Mouse (Mus musculus) Muller cell, postnatal 12 days (primary cell): ENCODE results near the gene Hps4.
A peak's percentile ranks its signal among the peaks of the same experiment; 100 is the strongest.

Source experiments
- DNase-seq: peaks from one replicate; pipeline ENCODE4 v3.0.0-alpha.2; 2015; ENCODE audit errors: inconsistent ontology term

Gene Hps4

GRCm38 (mm10) chr5:112323246-112323645 is 19.6 kb upstream of the Hps4 start:
- DNase-seq = no peak

- DNase-seq = peak; percentile 75
Measured at GRCm38 (mm10) chr5:112324637-112325545, 18.0 kb upstream of the Hps4 start.

DNA sequence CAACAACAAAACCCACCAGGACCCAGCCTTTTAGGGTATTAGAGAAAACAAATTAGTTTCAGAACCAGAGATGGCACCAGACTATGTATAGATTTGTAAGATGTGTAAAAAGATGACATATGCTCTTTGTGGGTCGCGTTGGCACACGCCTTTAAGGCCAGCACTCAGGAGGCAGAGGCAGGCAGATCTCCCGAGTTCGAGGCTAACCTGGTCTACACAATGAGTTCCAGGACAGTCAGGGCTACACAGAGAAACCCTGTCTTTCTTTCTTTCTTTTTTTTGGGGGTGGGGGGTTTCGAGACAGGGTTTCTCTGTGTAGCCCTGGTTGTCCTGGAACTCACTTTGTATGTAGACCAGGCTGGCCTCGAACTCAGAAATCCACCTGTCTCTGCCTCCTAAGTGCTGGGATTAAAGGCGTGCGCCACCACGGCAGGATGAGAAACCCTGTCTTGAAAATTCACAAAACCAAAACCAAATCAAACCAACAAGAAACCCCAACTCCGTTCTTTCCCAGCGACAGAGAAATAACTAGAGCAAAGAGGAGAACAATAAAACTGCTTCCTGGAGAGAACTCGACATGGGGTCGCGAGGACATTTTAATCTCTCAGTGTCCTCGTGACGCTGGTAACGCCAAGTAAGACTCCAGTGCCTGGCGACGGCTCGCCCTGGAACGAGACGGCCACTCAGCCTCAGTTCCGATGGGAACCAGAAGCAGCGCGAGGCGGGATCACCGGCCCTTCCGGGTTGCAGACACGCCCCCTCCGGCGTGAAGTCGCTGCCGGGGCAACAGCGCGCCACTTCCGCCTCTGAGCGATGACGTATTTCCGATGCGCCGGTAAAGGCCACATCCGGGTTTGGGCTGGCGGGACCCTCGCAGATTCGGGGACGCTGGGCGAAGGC is 17.1 kb upstream of the Hps4 start, which contains the start of gene Tfip11:
Gene Tfip11, plus strand, starts transcription at position 813 of the 900 bp plus-strand sequence.
- peak; percentile 95 for DNase-seq

GRCm38 (mm10) chr5:112326446-112327009 is 16.4 kb upstream of the Hps4 start:
- DNase-seq = no peak

GRCm38 (mm10) chr5:112327854-112328253 is 15.0 kb upstream of the Hps4 start:
- DNase-seq = no peak

GRCm38 (mm10) chr5:112329805-112330564 is 12.9 kb upstream of the Hps4 start:
- no peak for DNase-seq

DNA sequence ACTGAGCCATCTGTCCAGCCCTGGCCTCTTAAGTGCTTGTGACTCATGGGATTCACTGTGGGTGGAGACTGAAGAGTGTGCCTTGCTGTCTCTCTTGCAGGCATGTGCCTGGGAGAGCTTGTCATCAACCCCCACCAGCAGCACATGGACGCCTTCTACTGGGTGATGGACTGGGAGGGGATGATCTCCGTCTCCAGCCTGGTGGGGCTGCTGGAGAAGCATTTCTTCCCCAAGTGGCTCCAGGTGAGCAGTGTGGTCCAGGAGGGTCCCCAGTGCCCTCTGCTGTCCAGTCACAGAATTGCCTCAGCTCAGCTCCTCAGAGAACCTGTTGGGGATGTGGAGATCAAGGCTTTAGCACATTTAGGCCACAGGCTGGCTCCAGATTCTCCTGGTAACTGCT is 7.4 kb upstream of the Hps4 start:
- DNase-seq = peak; percentile 47

GRCm38 (mm10) chr5:112337004-112337403 is 5.9 kb upstream of the Hps4 start:
- no peak for DNase-seq

- no peak for DNase-seq
Measured at GRCm38 (mm10) chr5:112339215-112339614, 3.7 kb upstream of the Hps4 start.

- peak; percentile 66 for DNase-seq
Measured at GRCm38 (mm10) chr5:112343205-112343595, 317 bp downstream of the Hps4 start.

GRCm38 (mm10) chr5:112344092-112344960 is 1.4 kb downstream of the Hps4 start:
- DNase-seq = no peak

GRCm38 (mm10) chr5:112346211-112346965 is 3.5 kb downstream of the Hps4 start:
- DNase-seq = no peak

DNA sequence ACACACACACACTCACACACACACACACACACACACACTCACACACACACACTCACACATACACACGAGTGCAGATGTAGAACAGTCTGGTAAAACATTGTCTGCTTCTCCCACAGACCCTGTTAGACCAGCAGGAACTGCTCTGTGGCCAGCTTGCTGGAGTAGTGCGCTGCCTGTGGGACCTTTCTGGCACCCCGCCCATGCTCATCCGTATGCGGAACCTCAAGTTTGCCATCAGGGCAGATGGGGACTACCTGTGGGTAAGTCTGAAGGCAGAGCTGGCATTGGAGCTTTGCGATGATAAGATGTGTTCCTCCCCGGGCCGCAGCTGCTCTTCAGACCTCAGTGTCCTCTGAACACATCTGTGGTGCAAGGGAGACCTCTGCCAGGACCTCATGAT is 6.3 kb downstream of the Hps4 start:
- no peak for DNase-seq

GRCm38 (mm10) chr5:112355493-112355892 is 12.6 kb downstream of the Hps4 start:
- no peak for DNase-seq

GRCm38 (mm10) chr5:112355910-112356309 is 13.0 kb downstream of the Hps4 start, which contains the start of gene Gm6583:
Gm6583 (minus strand) TSS chr5:112356033.
- DNase-seq = no peak

DNA sequence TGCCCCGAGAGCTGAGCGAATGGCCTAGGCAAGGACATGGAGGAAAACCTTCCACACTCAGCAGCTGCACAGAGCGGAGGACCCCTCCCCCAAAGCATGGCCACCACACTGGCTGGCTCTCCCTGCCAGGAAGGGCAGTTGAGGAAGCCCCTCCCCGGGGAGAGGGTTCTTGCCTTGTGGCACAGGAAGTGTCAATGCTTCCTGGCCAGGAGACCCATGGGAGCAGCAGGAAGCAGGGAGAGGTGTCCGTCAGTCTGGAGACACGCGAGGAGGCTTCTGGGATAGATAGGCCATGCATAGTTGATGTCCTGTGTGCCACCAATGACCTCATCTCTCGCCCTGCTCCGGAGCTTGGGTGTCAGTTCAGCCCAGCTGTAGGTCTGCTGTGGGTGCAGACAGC is 13.4 kb downstream of the Hps4 start:
- DNase-seq = no peak

DNA sequence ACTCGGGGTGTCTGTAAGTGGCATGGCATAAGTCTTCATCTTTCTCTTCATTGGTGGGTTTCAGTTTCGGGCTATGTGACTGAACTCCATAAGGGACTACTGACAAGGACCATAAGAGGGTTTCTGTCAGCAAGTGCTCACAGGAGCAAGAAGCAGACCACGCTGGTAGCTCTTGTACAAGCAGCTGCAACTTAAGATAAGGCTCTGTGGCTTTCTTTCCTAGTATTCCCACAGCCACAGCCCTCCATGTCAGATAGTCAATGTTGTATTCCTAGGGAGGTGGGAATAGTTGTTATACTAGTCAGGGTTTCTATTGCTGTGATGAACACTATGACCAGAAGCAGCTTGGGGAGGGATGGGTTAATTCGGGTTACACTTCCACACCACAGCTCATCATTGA is 16.6 kb downstream of the Hps4 start:
- DNase-seq = no peak

DNA sequence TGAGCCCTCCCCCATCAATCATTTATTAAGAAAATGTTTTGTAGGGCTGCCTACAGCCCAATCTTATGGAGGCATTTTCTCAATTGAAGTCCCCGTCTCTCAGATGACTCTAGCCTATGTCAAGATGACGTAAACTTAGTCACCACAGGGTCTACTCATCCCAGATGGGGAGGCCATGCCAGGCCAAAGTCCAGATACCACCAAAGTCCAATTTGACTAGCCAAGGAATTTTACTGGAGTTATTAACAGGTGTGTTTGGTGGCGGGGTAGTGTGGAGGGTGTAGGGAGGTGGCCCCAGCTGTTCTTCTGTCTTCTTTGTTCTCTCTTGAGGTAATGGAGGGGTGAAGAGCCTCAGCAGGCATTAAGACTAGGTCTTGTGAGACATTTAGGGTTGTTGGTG is 17.2 kb downstream of the Hps4 start:
- DNase-seq = no peak

DNA sequence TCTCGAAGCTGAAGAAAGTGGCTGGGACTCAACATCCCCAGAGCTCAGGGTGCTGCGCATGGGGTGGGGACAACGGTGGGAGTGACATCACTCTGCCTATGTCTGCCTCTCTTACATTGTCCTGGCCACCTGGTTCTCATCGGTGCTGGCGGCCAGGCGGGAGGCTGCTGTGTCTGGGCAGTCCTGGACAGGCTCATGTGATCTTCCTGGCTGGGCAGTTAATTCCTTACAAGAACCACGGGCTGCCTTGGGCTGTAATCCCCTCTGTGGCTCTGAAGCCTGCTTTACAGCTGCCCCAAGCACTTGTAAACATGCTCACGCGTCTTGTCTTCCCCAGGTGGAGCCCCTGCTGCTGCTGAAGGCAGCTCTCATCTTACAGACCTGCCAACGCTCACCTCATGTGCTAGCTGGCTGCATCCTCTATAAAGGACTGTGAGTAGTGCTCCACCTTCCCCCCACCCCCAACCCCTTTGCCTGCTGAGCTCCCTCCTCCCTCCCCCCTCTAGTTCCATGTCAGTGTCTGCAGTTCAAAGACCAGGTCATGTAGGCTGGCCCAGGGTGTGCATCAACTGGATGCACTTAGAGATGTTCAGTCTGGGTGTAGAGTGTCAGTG is 21.4 kb downstream of the Hps4 start:
- no peak for DNase-seq
